Mouse (Mus musculus) c-Kit-negative CD71-positive TER-119-positive erythroid progenitor cells, embryonic 14.5 days (primary cell): ENCODE results near the gene Commd1.

ENCODE experiments used
- DNase-seq: peaks from one replicate; pipeline ENCODE4 v3.0.0-alpha.2; 2013; ENCODE audit warnings: low read depth, low spot score

The Commd1 gene

GRCm38 (mm10) chr11:22859633-22860334 is 122.4 kb downstream of the Commd1 start:
- DNase-seq = peak; percentile 47

GRCm38 (mm10) chr11:22859301-22859632 is 122.9 kb downstream of the Commd1 start:
- DNase-seq = no peak

- DNase-seq = no peak
These were observed 123.5 kb downstream of the Commd1 start for GRCm38 (mm10) chr11:22858441-22859300.

- DNase-seq = no peak
These were observed 124.3 kb downstream of the Commd1 start for GRCm38 (mm10) chr11:22857705-22858440.

GRCm38 (mm10) chr11:22857106-22857704 is 125.0 kb downstream of the Commd1 start:
- DNase-seq = no peak

- no peak for DNase-seq
These were observed 125.7 kb downstream of the Commd1 start for GRCm38 (mm10) chr11:22856371-22856965.

GRCm38 (mm10) chr11:22854571-22854970 is 127.6 kb downstream of the Commd1 start:
- no peak for DNase-seq

- DNase-seq = no peak
These were observed 128.6 kb downstream of the Commd1 start for GRCm38 (mm10) chr11:22853477-22854157.

- DNase-seq = no peak
These were observed 129.7 kb downstream of the Commd1 start for GRCm38 (mm10) chr11:22852510-22852909.

GRCm38 (mm10) chr11:22851416-22851815 is 130.8 kb downstream of the Commd1 start:
- DNase-seq = no peak

GRCm38 (mm10) chr11:22850077-22850476 is 132.1 kb downstream of the Commd1 start:
- DNase-seq = no peak

GRCm38 (mm10) chr11:22848649-22849195 is 133.5 kb downstream of the Commd1 start:
- no peak for DNase-seq

- DNase-seq = no peak
These were observed 134.2 kb downstream of the Commd1 start for GRCm38 (mm10) chr11:22847732-22848648.

GRCm38 (mm10) chr11:22846960-22847731 is 135.0 kb downstream of the Commd1 start:
- DNase-seq = no peak
